Mouse (Mus musculus): ENCODE results near the gene Elmsan1. TPM values are rescaled to one million over a fixed set of nuclear protein-coding genes. Genes with fewer than 3 reads are reported as not detected.
"Not testable (repeated sequence)": the region's sequence is repeated elsewhere in the genome, so short reads cannot be mapped to it uniquely, and the experiment has no call there.

The Elmsan1 gene
- polyA plus RNA-seq, 1 experiment from 2014 or later = 7.2 TPM

GRCm38 (mm10) chr12:84114153-84114994, 104.3 kb downstream of the Elmsan1 start, which contains the start of gene Dnal1:
Gene Dnal1, plus strand, starts transcription at chr12:84114366.
- Histone ChIP-seq H3K36me3 (no peaks in the 10 kb centered on the region), H3K4me1 (peaks cover 8% of the 10 kb centered on the region), H3K4me3 (peak within 1 kb of the TSS; percentile 85), H3K27ac (peak within 1 kb of the TSS; percentile 52; the same call in 1 of the 2 replicates), H3K9ac (peak within 1 kb of the TSS; percentile 81), H3K4me2 (replicated peaks) (peak within 1 kb of the TSS; percentile 78), H3K9me3 (replicated peaks) (no peaks in the 10 kb centered on the region), H3K27me3 (no peaks in the 10 kb centered on the region)
- WGBS = 2% methylated on average over 31 of the region's 35 CpGs
- ATAC-seq (ENCODE audit: low FRiP score) = peak; percentile 97

GRCm38 (mm10) chr12:84113676-84114075, 105.0 kb downstream of the Elmsan1 start:
- H3K4me2 ChIP-seq (replicated peaks) = peak overlapping the region; percentile 78
- no peak overlapping the region for H3K27ac ChIP-seq
- H3K9ac ChIP-seq = no peak overlapping the region
- no peaks in the 10 kb centered on the region for H3K27me3 ChIP-seq
- H3K9me3 ChIP-seq (replicated peaks) = no peaks in the 10 kb centered on the region
- H3K4me3 ChIP-seq = peak overlapping the region; percentile 85; the same call in 1 of the 2 replicates
- peaks cover 8% of the 10 kb centered on the region for H3K4me1 ChIP-seq
- H3K36me3 ChIP-seq = no peaks in the 10 kb centered on the region
- ATAC-seq (ENCODE audit: low FRiP score) = 0 out of 2 replicates have a peak, but pooled peaks have one; percentile 13
- WGBS = 53% methylated on average over 6 of the region's 6 CpGs

- Histone ChIP-seq H3K4me1 (peaks cover 8% of the 10 kb centered on the region), H3K4me3 (no peak overlapping the region), H3K36me3 (no peaks in the 10 kb centered on the region), H3K9me3 (replicated peaks) (no peaks in the 10 kb centered on the region), H3K4me2 (replicated peaks) (no peak overlapping the region), H3K27me3 (no peaks in the 10 kb centered on the region), H3K9ac (no peak overlapping the region), H3K27ac (no peak overlapping the region)
- no peak for ATAC-seq (ENCODE audit: low FRiP score)
- 92% methylated on average over 4 of the region's 4 CpGs for WGBS
Measured at GRCm38 (mm10) chr12:84110814-84111213, 107.9 kb downstream of the Elmsan1 start.

- Histone ChIP-seq H3K36me3 (no peaks in the 10 kb centered on the region), H3K27ac (no peak overlapping the region), H3K9ac (no peak overlapping the region), H3K4me2 (replicated peaks) (no peak overlapping the region), H3K27me3 (no peaks in the 10 kb centered on the region), H3K4me3 (no peak overlapping the region), H3K4me1 (peaks cover 3% of the 10 kb centered on the region), H3K9me3 (replicated peaks) (no peaks in the 10 kb centered on the region)
- no peak for ATAC-seq (ENCODE audit: low FRiP score)
- 67% methylated on average over 1 of the region's 1 CpGs for WGBS
Measured at GRCm38 (mm10) chr12:84109924-84110323, 108.8 kb downstream of the Elmsan1 start.

- no peak overlapping the region for H3K4me3 ChIP-seq
- H3K9ac ChIP-seq = no peak overlapping the region
- no peak for ATAC-seq (ENCODE audit: low FRiP score)
- no peaks in the 10 kb centered on the region for H3K36me3 ChIP-seq
- H3K9me3 ChIP-seq (replicated peaks) = no peaks in the 10 kb centered on the region
- H3K27ac ChIP-seq = no peak overlapping the region
- H3K4me1 ChIP-seq = no peaks in the 10 kb centered on the region
- WGBS = 68% methylated on average over 1 of the region's 1 CpGs
- H3K27me3 ChIP-seq = no peaks in the 10 kb centered on the region
- no peak overlapping the region for H3K4me2 ChIP-seq (replicated peaks)
Measured at GRCm38 (mm10) chr12:84107692-84108091, 111.0 kb downstream of the Elmsan1 start.

GRCm38 (mm10) chr12:84107012-84107411, 111.7 kb downstream of the Elmsan1 start:
- Histone ChIP-seq H3K27ac (no peak overlapping the region), H3K4me1 (no peaks in the 10 kb centered on the region), H3K9me3 (replicated peaks) (no peaks in the 10 kb centered on the region), H3K4me3 (no peak overlapping the region), H3K9ac (no peak overlapping the region), H3K36me3 (no peaks in the 10 kb centered on the region), H3K27me3 (no peaks in the 10 kb centered on the region), H3K4me2 (replicated peaks) (no peak overlapping the region)
- ATAC-seq (ENCODE audit: low FRiP score) = no peak
- 81% methylated on average over 3 of the region's 3 CpGs for WGBS

GRCm38 (mm10) chr12:84101493-84101845, 117.2 kb downstream of the Elmsan1 start:
- no peaks in the 10 kb centered on the region for H3K27me3 ChIP-seq
- peak overlapping the region; percentile 56 for H3K4me3 ChIP-seq
- H3K9me3 ChIP-seq (replicated peaks) = no peaks in the 10 kb centered on the region
- no peak for ATAC-seq (ENCODE audit: low FRiP score)
- H3K4me2 ChIP-seq (replicated peaks) = peak overlapping the region; percentile 74
- no peaks in the 10 kb centered on the region for H3K36me3 ChIP-seq
- peak overlapping the region; percentile 67; the same call in 1 of the 2 replicates for H3K9ac ChIP-seq
- no peak overlapping the region for H3K27ac ChIP-seq
- H3K4me1 ChIP-seq = peaks cover 2% of the 10 kb centered on the region; the same call in 1 of the 2 replicates
- WGBS = 57% methylated on average over 2 of the region's 2 CpGs

GRCm38 (mm10) chr12:84100604-84101492, 117.8 kb downstream of the Elmsan1 start, which contains the start of gene Acot6:
Gene Acot6, plus strand, starts transcription at chr12:84100654.
- peak within 1 kb of the TSS; percentile 56 for H3K4me3 ChIP-seq
- WGBS = 1% methylated on average over 64 of the region's 80 CpGs

GRCm38 (mm10) chr12:84100071-84100470, 118.6 kb downstream of the Elmsan1 start:
- no peak overlapping the region for H3K4me3 ChIP-seq
- H3K4me2 ChIP-seq (replicated peaks) = peak overlapping the region; percentile 74
- no peaks in the 10 kb centered on the region for H3K36me3 ChIP-seq
- no peak overlapping the region for H3K27ac ChIP-seq
- H3K4me1 ChIP-seq = peaks cover 2% of the 10 kb centered on the region; the same call in 1 of the 2 replicates
- 44% methylated on average over 1 of the region's 1 CpGs for WGBS
- ATAC-seq (ENCODE audit: low FRiP score) = no peak
- no peaks in the 10 kb centered on the region for H3K27me3 ChIP-seq
- no peak overlapping the region for H3K9ac ChIP-seq
- H3K9me3 ChIP-seq (replicated peaks) = 0 out of 2 replicates have a peak, but pooled peaks cover 3% of the 10 kb centered on the region

More at GRCm38 (mm10) chr12:84100604-84101492, 117.8 kb downstream of the Elmsan1 start, which contains the start of gene Acot6:
- Histone ChIP-seq H3K27ac (0 out of 2 replicates have a peak within 1 kb of the TSS, but pooled peaks have one; percentile 7), H3K9ac (peak within 1 kb of the TSS; percentile 67), H3K4me2 (replicated peaks) (peak within 1 kb of the TSS; percentile 74)
- not testable (repeated sequence) for H3K27me3 ChIP-seq; H3K9me3 ChIP-seq (replicated peaks); H3K4me1 ChIP-seq; H3K36me3 ChIP-seq
- peak; percentile 50; the same call in 1 of the 2 replicates for ATAC-seq (ENCODE audit: low FRiP score)

- Histone ChIP-seq H3K27ac (no peak overlapping the region), H3K4me3 (no peak overlapping the region), H3K27me3 (no peaks in the 10 kb centered on the region), H3K4me1 (peaks cover 2% of the 10 kb centered on the region; the same call in 1 of the 2 replicates), H3K36me3 (no peaks in the 10 kb centered on the region), H3K9me3 (replicated peaks) (0 out of 2 replicates have a peak, but pooled peaks cover 3% of the 10 kb centered on the region), H3K4me2 (replicated peaks) (no peak overlapping the region), H3K9ac (no peak overlapping the region)
- 94% methylated on average over 2 of the region's 2 CpGs for WGBS
- no peak for ATAC-seq (ENCODE audit: low FRiP score)
Measured at GRCm38 (mm10) chr12:84099605-84100004, 119.1 kb downstream of the Elmsan1 start.
